ENCODE assay signal across 10 mouse cellular contexts in the genomic region with DNA sequence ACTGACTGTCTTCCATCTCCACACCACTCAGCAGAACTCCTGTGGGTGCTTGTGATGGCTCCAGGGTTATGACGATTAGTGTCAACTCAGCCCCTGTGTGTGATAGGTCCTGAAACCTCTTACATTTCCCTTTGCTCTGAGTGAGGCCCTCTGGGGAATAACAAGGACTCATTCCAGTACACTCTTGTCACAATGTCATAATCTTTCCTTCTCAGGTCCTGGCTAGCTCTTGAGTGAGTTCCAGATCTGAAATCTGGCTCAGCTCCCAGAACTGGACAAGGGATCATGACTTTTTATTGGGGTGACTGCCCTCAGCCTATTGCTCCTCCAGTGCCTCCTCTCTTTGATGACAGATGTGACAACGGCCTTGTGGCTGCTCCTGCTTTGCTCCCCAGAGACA. TPM values are rescaled to one million over a fixed set of nuclear protein-coding genes. Genes with fewer than 3 reads are reported as not detected.
DNase-seq lines count a peak whose midpoint lies in the region; ATAC-seq and TF ChIP-seq lines count a peak whose summit lies in the region.
"Had no signal": no experiment of that assay in that cellular context is flagged by ENCODE, and none has a peak within 500 bp of the region (broad histone marks: within the 10 kb centered on the region; RNA-seq: fewer than 3 reads in every experiment).

No protein-coding gene starts in this region.

- no peaks in the 10 kb centered on the region for H3K27me3 ChIP-seq in heart, postnatal 0 days (ENCODE audit: control insufficient read depth, insufficient read depth, low read length)
- H3K27me3 ChIP-seq in forebrain, embryonic 15.5 days: no peaks in the 10 kb centered on the region
- no peaks in the 10 kb centered on the region for H3K27me3 ChIP-seq in hindbrain, embryonic 14.5 days (ENCODE audit: control insufficient read depth, insufficient read depth, low read length)
- H3K27me3 ChIP-seq: liver, embryonic 13.5 days had no signal

- no peak overlapping the region for H3K4me2 ChIP-seq in heart, postnatal 0 days (ENCODE audit: low read depth, low read length)
- no peak overlapping the region for H3K4me2 ChIP-seq in forebrain, embryonic 15.5 days (replicated peaks)
- no peak overlapping the region for H3K4me2 ChIP-seq in hindbrain, embryonic 14.5 days (replicated peaks)
- H3K4me2 ChIP-seq: liver, embryonic 13.5 days had no signal

- H3K4me1 ChIP-seq in heart, postnatal 0 days (ENCODE audit: control insufficient read depth, insufficient read depth): peaks cover 5% of the 10 kb centered on the region; the same call in 1 of the 2 replicates
- H3K4me1 ChIP-seq in forebrain, embryonic 15.5 days: no peaks in the 10 kb centered on the region
- no peaks in the 10 kb centered on the region for H3K4me1 ChIP-seq in hindbrain, embryonic 14.5 days (replicated peaks; ENCODE audit: control insufficient read depth, insufficient read depth, low read length)
- H3K4me1 ChIP-seq: liver, embryonic 13.5 days had no signal

- no peak overlapping the region for H3K4me3 ChIP-seq in heart, postnatal 0 days (ENCODE audit: low read depth, low read length)
- no peak overlapping the region for H3K4me3 ChIP-seq in forebrain, embryonic 15.5 days
- H3K4me3 ChIP-seq in hindbrain, embryonic 14.5 days (replicated peaks; ENCODE audit: low read length): no peak overlapping the region
- H3K4me3 ChIP-seq: liver, embryonic 13.5 days had no signal

- TF ChIP-seq CTCF in heart, postnatal 0 days (IDR thresholded peaks at IDR 0.05; ENCODE audit: low read depth): no peak

- H3K27ac ChIP-seq in heart, postnatal 0 days (ENCODE audit: low read depth): peak overlapping the region; percentile 75
- H3K27ac ChIP-seq in forebrain, embryonic 15.5 days (replicated peaks): no peak overlapping the region
- no peak overlapping the region for H3K27ac ChIP-seq in hindbrain, embryonic 14.5 days
- H3K27ac ChIP-seq: liver, embryonic 13.5 days had no signal

- peak; percentile 89 for ATAC-seq in heart, postnatal 0 days (ENCODE audit: insufficient read depth, low read depth)
- no peak for ATAC-seq in forebrain, embryonic 15.5 days (replicated peaks)
- ATAC-seq in hindbrain, embryonic 14.5 days (ENCODE audit: low FRiP score): no peak

- no peaks in the 10 kb centered on the region for H3K36me3 ChIP-seq in heart, postnatal 0 days (replicated peaks; ENCODE audit: control insufficient read depth, insufficient read depth, low read length)
- no peaks in the 10 kb centered on the region for H3K36me3 ChIP-seq in forebrain, embryonic 15.5 days
- no peaks in the 10 kb centered on the region for H3K36me3 ChIP-seq in hindbrain, embryonic 14.5 days (replicated peaks; ENCODE audit: control insufficient read depth, insufficient read depth)
- H3K36me3 ChIP-seq: liver, embryonic 13.5 days had no signal

- H3K9me3 ChIP-seq in heart, postnatal 0 days (replicated peaks; ENCODE audit: control insufficient read depth, low read length): peaks cover 4% of the 10 kb centered on the region; the same call in 1 of the 2 replicates
- H3K9me3 ChIP-seq in forebrain, embryonic 15.5 days: no peaks in the 10 kb centered on the region
- H3K9me3 ChIP-seq in hindbrain, embryonic 14.5 days (ENCODE audit: control insufficient read depth, low read length): no peaks in the 10 kb centered on the region

- no peak for TF ChIP-seq EP300 in heart, postnatal 0 days (IDR thresholded peaks at IDR 0.05; ENCODE audit: low read depth)

- DNase-seq in 3T3-L1 (ENCODE audit: low read depth, low spot score): peak; percentile 22
- peak; percentile 59 for DNase-seq in adrenal gland, postnatal 25 days
- DNase-seq in heart, postnatal 0 days (ENCODE audit: low spot score): peak; percentile 69
- DNase-seq in kidney, postnatal 25 days: peak; percentile 73 to 79
- no peak for DNase-seq in layer of hippocampus, postnatal 10 days (ENCODE audit: low spot score in 2 of 2)
- no peak for DNase-seq in hindbrain, embryonic 14.5 days (ENCODE audit: low spot score)
- no peak for DNase-seq in thymus, postnatal 0 days (ENCODE audit: low spot score)
- DNase-seq: liver, embryonic 13.5 days; retina, postnatal 1 day had no signal

- H3K9ac ChIP-seq in heart, postnatal 0 days (replicated peaks; ENCODE audit: low read depth, low read length): no peak overlapping the region
- H3K9ac ChIP-seq in forebrain, embryonic 15.5 days (replicated peaks): no peak overlapping the region
- no peak overlapping the region for H3K9ac ChIP-seq in hindbrain, embryonic 14.5 days
- H3K9ac ChIP-seq: liver, embryonic 13.5 days had no signal

- 8% methylated on average over 2 of the region's 2 CpGs for WGBS in heart, postnatal 0 days
- WGBS in forebrain, embryonic 15.5 days: 85% methylated on average over 2 of the region's 2 CpGs
- 69% methylated on average over 2 of the region's 2 CpGs for WGBS in hindbrain, embryonic 14.5 days

RNA-seq across cellular contexts. Expression of gene Lin9, which starts 14.8 kb away (rescaled TPM):
- 7.5 and 9.3 TPM in 2 replicates for total RNA-seq in adrenal gland, postnatal 25 days (2021)
- total RNA-seq in heart, postnatal 0 days (2014; rRNA removed; ENCODE audit: low replicate concordance): 12.3 and 17.7 TPM in 2 replicates
- 5.7 and 5.8 TPM in 2 replicates for polyA plus RNA-seq in heart, postnatal 0 days (2015; fragmentation: Nextera tagmentation; extraction: Ambion mirVana)
- 17.4 and 20.3 TPM in 2 replicates for polyA plus RNA-seq in forebrain, embryonic 15.5 days (2015; fragmentation: Nextera tagmentation; extraction: Ambion mirVana)
- total RNA-seq in layer of hippocampus, postnatal 10 days (2021): 1 to 10 TPM; 4.4 to 6.0 TPM
- polyA plus RNA-seq in hindbrain, embryonic 14.5 days (2014; fragmentation: Nextera tagmentation; extraction: Ambion mirVana): 10.6 and 11.2 TPM in 2 replicates
- 22.6 and 22.9 TPM in 2 replicates for polyA plus RNA-seq in thymus, postnatal 0 days (2015; fragmentation: Nextera tagmentation; extraction: Ambion mirVana)

RNA-seq across cellular contexts. Expression of gene Parp1, which starts 57.4 kb away (rescaled TPM):
- total RNA-seq in adrenal gland, postnatal 25 days (2021): 92.2 and 114 TPM in 2 replicates
- 49.1 and 63.0 TPM in 2 replicates for total RNA-seq in heart, postnatal 0 days (2014; rRNA removed; ENCODE audit: low replicate concordance)
- 41.3 and 45.4 TPM in 2 replicates for polyA plus RNA-seq in heart, postnatal 0 days (2015; fragmentation: Nextera tagmentation; extraction: Ambion mirVana)
- polyA plus RNA-seq in forebrain, embryonic 15.5 days (2015; fragmentation: Nextera tagmentation; extraction: Ambion mirVana): 144 and 147 TPM in 2 replicates
- 100 to 1,000 TPM; 128 to 133 TPM for total RNA-seq in layer of hippocampus, postnatal 10 days (2021)
- polyA plus RNA-seq in hindbrain, embryonic 14.5 days (2014; fragmentation: Nextera tagmentation; extraction: Ambion mirVana): 85.4 and 86.8 TPM in 2 replicates
- 86.1 and 90.0 TPM in 2 replicates for polyA plus RNA-seq in thymus, postnatal 0 days (2015; fragmentation: Nextera tagmentation; extraction: Ambion mirVana)

Comparison
In these comparisons a context has a peak if more than half of its experiments do, and no peak if none do; other contexts are left out.
1. DNase-seq: peak in 3T3-L1 (single experiment), adrenal gland, postnatal 25 days (single experiment), heart, postnatal 0 days (single experiment) and kidney, postnatal 25 days (2 of 2); none in layer of hippocampus, postnatal 10 days (0 of 2), hindbrain, embryonic 14.5 days (single experiment) and thymus, postnatal 0 days (single experiment).